Mouse (Mus musculus): ENCODE results near the gene Nthl1.

- TF ChIP-seq CTCF (IDR thresholded peaks at IDR 0.05; ENCODE audit: insufficient read depth, low read length) = no peak
- no peak for TF ChIP-seq POLR2A (IDR thresholded peaks at IDR 0.05; ENCODE audit: borderline replicate concordance, extremely low read depth, low read depth, low read length)
Observed at GRCm38 (mm10) chr17:24648731-24649377, 16.4 kb downstream of the Nthl1 start.
